Mouse (Mus musculus) heart, adult 2 months (tissue): ENCODE data around the gene Hcrt.

Experiments
- CTCF ChIP-seq: fragments of 200-600 bp; IDR thresholded peaks from 2 replicates; pipeline ENCODE4 v1.8.1; 2022; ENCODE audit warnings: antibody characterized with exemption, mild to moderate bottlenecking, moderate library complexity
- EP300 ChIP-seq: fragments of 200-500 bp; IDR thresholded peaks from 2 replicates; pipeline ENCODE4 v1.6.1; 2011; ENCODE audit warnings: low read depth, low read length, control low read depth; ENCODE audit not compliant: insufficient read depth
- POLR2A ChIP-seq: fragments of 200-500 bp; IDR thresholded peaks from 2 replicates; pipeline ENCODE4 v1.6.1; 2011; ENCODE audit warnings: mild to moderate bottlenecking, low read depth, low read length, control low read depth; ENCODE audit not compliant: insufficient read depth

DNA sequence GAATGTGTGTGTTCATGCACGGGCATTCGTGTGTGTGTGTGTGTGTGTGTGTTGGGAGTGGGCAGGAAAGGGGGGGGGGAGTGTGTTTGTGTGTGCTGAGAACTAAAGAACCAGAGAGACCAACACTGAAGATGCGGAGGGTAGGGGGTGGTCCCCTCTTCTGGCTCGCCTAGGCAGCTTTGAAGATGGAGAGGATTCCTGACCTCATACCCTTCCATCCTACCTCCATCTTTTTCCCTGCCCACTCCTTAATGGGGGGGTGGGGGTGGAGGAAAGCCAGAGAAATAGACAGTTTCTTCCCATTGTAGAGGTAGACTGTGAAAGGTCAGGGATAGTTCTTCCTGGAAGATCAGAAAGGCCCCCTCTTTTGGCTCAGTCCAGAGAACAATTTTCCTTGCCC is 49.6 kb downstream of the Hcrt start:
- no peak for TF ChIP-seq EP300
- no peak for TF ChIP-seq CTCF
- no peak for TF ChIP-seq POLR2A
